Mouse (Mus musculus) midbrain, postnatal 0 days (tissue): ENCODE measurements around the gene Rtn4rl1. TPM values are rescaled to one million over a fixed set of nuclear protein-coding genes. Genes with fewer than 3 reads are reported as not detected.

Experiments used
- ATAC-seq: fragments of 200-750 bp; cut with Nextera tagmentation; 2 replicates; pipeline ENCODE4 v1.8.0; 2017; ENCODE audit warnings: moderate number of reproducible peaks, mild to moderate bottlenecking, moderate TSS enrichment, moderate library complexity; ENCODE audit not compliant: low FRiP score
- DNase-seq: peaks from one replicate; pipeline ENCODE4 v3.0.0-alpha.2; 2015; ENCODE audit warnings: low spot score
- H3K27ac ChIP-seq: fragments of 300-500 bp; sonication (generic); 2 replicates; pipeline ENCODE4 v1.5.1; 2014; ENCODE audit warnings: low read depth, mild to moderate bottlenecking, low read length, mixed read lengths
- H3K27me3 ChIP-seq: fragments of 300-500 bp; sonication (generic); 2 replicates; pipeline ENCODE4 v1.6.1; 2014; ENCODE audit warnings: low read length, control low read depth, mixed read lengths; ENCODE audit not compliant: insufficient read depth
- H3K36me3 ChIP-seq: fragments of 300-500 bp; sonication (generic); 2 replicates; pipeline ENCODE4 v1.6.1; 2014; ENCODE audit warnings: low read length, control low read depth, mixed read lengths; ENCODE audit not compliant: insufficient read depth
- H3K4me1 ChIP-seq: fragments of 300-500 bp; sonication (generic); 2 replicates; pipeline ENCODE4 v1.6.1; 2014; ENCODE audit warnings: mild to moderate bottlenecking, control low read depth, antibody characterized with exemption, low read length, mixed read lengths; ENCODE audit not compliant: insufficient read depth
- H3K4me2 ChIP-seq: fragments of 300-500 bp; sonication (generic); 2 replicates; pipeline ENCODE4 v1.6.1; 2014; ENCODE audit warnings: low read depth, mild to moderate bottlenecking, low read length, mixed read lengths; ENCODE audit not compliant: poor library complexity, severe bottlenecking
- H3K4me3 ChIP-seq: fragments of 300-500 bp; sonication (generic); 2 replicates; pipeline ENCODE4 v1.5.1; 2014; ENCODE audit warnings: low read depth, mild to moderate bottlenecking, low read length, moderate library complexity
- H3K9ac ChIP-seq: fragments of 300-500 bp; sonication (generic); replicated peaks from 2 replicates; pipeline ENCODE4 v1.6.1; 2014; ENCODE audit warnings: mild to moderate bottlenecking, low read length, moderate library complexity, mixed read lengths; ENCODE audit not compliant: poor library complexity, severe bottlenecking
- H3K9me3 ChIP-seq: fragments of 300-500 bp; sonication (generic); 2 replicates; pipeline ENCODE4 v1.6.1; 2016; ENCODE audit warnings: low read length, control low read depth
- CTCF ChIP-seq: IDR thresholded peaks from 2 replicates; pipeline ENCODE4 v1.5.1; 2016; ENCODE audit warnings: antibody characterized with exemption, mild to moderate bottlenecking
- WGBS: fragments of 180-500 bp; shearing (Covaris S2); extraction: QIAGEN DNeasy Blood & Tissue Kit; methylation state at CpG from one replicate; pipeline ENCODE4 v1.1.7; 2014; 5-methylcytosine and 5-hydroxymethylcytosine counted together
- polyA plus RNA-seq: library from polyadenylated mRNA; unstranded; fragments of >200 nt; fragmentation: Nextera tagmentation; extraction: Ambion mirVana; gene quantifications from 2 replicates; pipeline ENCODE4 v1.2.1, GENCODE M21; 2015
- total RNA-seq: library from RNA; depleted of rRNA; stranded (reverse); fragments of >200 nt; gene quantifications from 2 replicates; pipeline ENCODE4 v1.2.3, GENCODE M21; 2014

Gene Rtn4rl1
- total and polyA plus RNA-seq, 2 experiments from 2014 or later = 17.5 to 18.5 TPM

GRCm38 (mm10) chr11:75279013-75279341 is 85.4 kb downstream of the Rtn4rl1 start:
- Histone ChIP-seq H3K9me3 (no peaks in the 10 kb centered on the region), H3K27me3 (no peaks in the 10 kb centered on the region), H3K4me2 (peak overlapping the region; percentile 22; the same call in 1 of the 2 replicates), H3K4me3 (no peak overlapping the region), H3K4me1 (peaks cover 27% of the 10 kb centered on the region), H3K36me3 (no peaks in the 10 kb centered on the region; the same call in 1 of the 2 replicates), H3K27ac (no peak overlapping the region), H3K9ac (0 out of 2 replicates have a peak overlapping the region, but pooled peaks have one; percentile 19)
- TF ChIP-seq CTCF = no peak
- ATAC-seq = no peak
- DNase-seq = no peak
- 15% methylated on average over 4 of the region's 4 CpGs for WGBS

- Histone ChIP-seq H3K4me1 (peaks cover 27% of the 10 kb centered on the region), H3K27me3 (no peaks in the 10 kb centered on the region), H3K4me3 (no peak overlapping the region), H3K9ac (0 out of 2 replicates have a peak overlapping the region, but pooled peaks have one; percentile 19), H3K9me3 (no peaks in the 10 kb centered on the region), H3K36me3 (no peaks in the 10 kb centered on the region; the same call in 1 of the 2 replicates), H3K27ac (0 out of 2 replicates have a peak overlapping the region, but pooled peaks have one; percentile 13), H3K4me2 (peak overlapping the region; percentile 22)
- ATAC-seq (no peak), DNase-seq (peak; percentile 26)
- 12% methylated on average over 16 of the region's 16 CpGs for WGBS
- no peak for TF ChIP-seq CTCF
Observed at GRCm38 (mm10) chr11:75279342-75280065, 85.9 kb downstream of the Rtn4rl1 start.

GRCm38 (mm10) chr11:75280066-75280410 is 86.5 kb downstream of the Rtn4rl1 start:
- WGBS = 50% methylated on average over 5 of the region's 5 CpGs
- ATAC-seq = no peak
- no peak for TF ChIP-seq CTCF

GRCm38 (mm10) chr11:75280435-75281001 is 86.9 kb downstream of the Rtn4rl1 start:
- no peak for TF ChIP-seq CTCF
- no peaks in the 10 kb centered on the region for H3K36me3 ChIP-seq
- no peaks in the 10 kb centered on the region for H3K27me3 ChIP-seq
- H3K4me1 ChIP-seq = peaks cover 24% of the 10 kb centered on the region
- ATAC-seq = no peak
- H3K27ac ChIP-seq = no peak overlapping the region
- H3K4me2 ChIP-seq = no peak overlapping the region
- H3K9ac ChIP-seq = no peak overlapping the region
- no peak for DNase-seq
- H3K9me3 ChIP-seq = no peaks in the 10 kb centered on the region
- WGBS = 50% methylated on average over 5 of the region's 5 CpGs
- H3K4me3 ChIP-seq = no peak overlapping the region

More at GRCm38 (mm10) chr11:75280066-75280410, 86.5 kb downstream of the Rtn4rl1 start:
- Histone ChIP-seq H3K4me1 (peaks cover 24% of the 10 kb centered on the region), H3K36me3 (no peaks in the 10 kb centered on the region), H3K27me3 (no peaks in the 10 kb centered on the region), H3K9ac (no peak overlapping the region), H3K4me2 (no peak overlapping the region), H3K4me3 (no peak overlapping the region), H3K9me3 (no peaks in the 10 kb centered on the region), H3K27ac (no peak overlapping the region)
- DNase-seq = no peak

- no peaks in the 10 kb centered on the region for H3K9me3 ChIP-seq
- H3K4me2 ChIP-seq = peak overlapping the region; percentile 37
- no peaks in the 10 kb centered on the region for H3K27me3 ChIP-seq
- H3K36me3 ChIP-seq = no peaks in the 10 kb centered on the region
- ATAC-seq = no peak
- peak overlapping the region; percentile 43; the same call in 1 of the 2 replicates for H3K27ac ChIP-seq
- peak; percentile 48 for TF ChIP-seq CTCF
- peaks cover 24% of the 10 kb centered on the region for H3K4me1 ChIP-seq
- peak; percentile 47 for DNase-seq
- no peak overlapping the region for H3K4me3 ChIP-seq
- WGBS = 7% methylated on average over 29 of the region's 29 CpGs
- H3K9ac ChIP-seq = no peak overlapping the region; the same call in 1 of the 2 replicates
Observed at GRCm38 (mm10) chr11:75281380-75282256, 88.0 kb downstream of the Rtn4rl1 start.
